Mouse (Mus musculus) heart, postnatal 0 days (tissue): Measurements from ENCODE around the gene Xxylt1. TPM values are rescaled to one million over a fixed set of nuclear protein-coding genes. Genes with fewer than 3 reads are reported as not detected.

Source experiments
- ATAC-seq: fragments of 200-750 bp; cut with Nextera tagmentation; 2 replicates; pipeline ENCODE4 v1.8.0; 2017; ENCODE audit warnings: low read depth, moderate number of reproducible peaks, moderate library complexity; ENCODE audit not compliant: insufficient read depth
- DNase-seq: peaks from one replicate; pipeline ENCODE4 v3.0.0-alpha.2; 2016; ENCODE audit warnings: low spot score
- H3K27ac ChIP-seq: fragments of 300-500 bp; sonication (generic); 2 replicates; pipeline ENCODE4 v1.5.1; 2014; ENCODE audit warnings: low read depth, mild to moderate bottlenecking
- H3K27me3 ChIP-seq: fragments of 300-500 bp; sonication (generic); 2 replicates; pipeline ENCODE4 v1.6.1; 2014; ENCODE audit warnings: low read length, mixed read lengths; ENCODE audit not compliant: control insufficient read depth, insufficient read depth
- H3K36me3 ChIP-seq: fragments of 300-500 bp; sonication (generic); replicated peaks from 2 replicates; pipeline ENCODE4 v1.6.1; 2014; ENCODE audit warnings: low read length, mixed read lengths; ENCODE audit not compliant: control insufficient read depth, insufficient read depth
- H3K4me1 ChIP-seq: fragments of 300-500 bp; sonication (generic); 2 replicates; pipeline ENCODE4 v1.6.1; 2014; ENCODE audit warnings: antibody characterized with exemption; ENCODE audit not compliant: control insufficient read depth, insufficient read depth
- H3K4me2 ChIP-seq: fragments of 300-500 bp; sonication (generic); 2 replicates; pipeline ENCODE4 v1.6.1; 2014; ENCODE audit warnings: low read depth, mild to moderate bottlenecking, low read length, moderate library complexity
- H3K4me3 ChIP-seq: fragments of 300-500 bp; sonication (generic); 2 replicates; pipeline ENCODE4 v1.5.1; 2014; ENCODE audit warnings: low read depth, low read length
- H3K9ac ChIP-seq: fragments of 300-500 bp; sonication (generic); replicated peaks from 2 replicates; pipeline ENCODE4 v1.6.1; 2014; ENCODE audit warnings: low read depth, low read length, mixed read lengths
- H3K9me3 ChIP-seq: fragments of 300-500 bp; sonication (generic); replicated peaks from 2 replicates; pipeline ENCODE4 v1.6.1; 2016; ENCODE audit warnings: low read length; ENCODE audit not compliant: control insufficient read depth
- CTCF ChIP-seq: IDR thresholded peaks from 2 replicates; pipeline ENCODE4 v1.5.1; 2016; ENCODE audit warnings: antibody characterized with exemption, control low read depth, low read depth
- EP300 ChIP-seq: IDR thresholded peaks from 2 replicates; pipeline ENCODE4 v1.6.1; 2016; ENCODE audit warnings: antibody characterized with exemption, low read depth
- WGBS: fragments of 180-500 bp; shearing (Covaris S2); extraction: QIAGEN DNeasy Blood & Tissue Kit; methylation state at CpG from one replicate; pipeline ENCODE4 v1.1.7; 2014; 5-methylcytosine and 5-hydroxymethylcytosine counted together
- polyA plus RNA-seq: library from polyadenylated mRNA; unstranded; fragments of >200 nt; fragmentation: Nextera tagmentation; extraction: Ambion mirVana; gene quantifications from 2 replicates; pipeline ENCODE4 v1.2.1, GENCODE M21; 2015
- total RNA-seq: library from RNA; depleted of rRNA; stranded (reverse); fragments of >200 nt; gene quantifications from 2 replicates; pipeline ENCODE4 v1.2.3, GENCODE M21; 2014; ENCODE audit warnings: low replicate concordance

Xxylt1 gene
- total and polyA plus RNA-seq, 2 experiments from 2014 or later = 5.9 to 16.2 TPM

- H3K4me2 ChIP-seq = no peak overlapping the region
- no peak; the same call in 1 of the 2 replicates for ATAC-seq
Measured at GRCm38 (mm10) chr16:31039803-31040459, 41.3 kb downstream of the Xxylt1 start.

GRCm38 (mm10) chr16:31037431-31037830, 43.8 kb downstream of the Xxylt1 start:
- H3K4me1 ChIP-seq = peaks cover 21% of the 10 kb centered on the region
- H3K9me3 ChIP-seq = 0 out of 2 replicates have a peak, but pooled peaks cover 4% of the 10 kb centered on the region
- TF ChIP-seq EP300 = no peak
- no peak for TF ChIP-seq CTCF
- WGBS = 89% methylated on average over 1 of the region's 1 CpGs
- H3K4me3 ChIP-seq = no peak overlapping the region
- H3K27me3 ChIP-seq = no peaks in the 10 kb centered on the region
- H3K9ac ChIP-seq = no peak overlapping the region
- DNase-seq (no peak), ATAC-seq (no peak)
- H3K36me3 ChIP-seq = no peaks in the 10 kb centered on the region
- H3K4me2 ChIP-seq = no peak overlapping the region
- H3K27ac ChIP-seq = no peak overlapping the region

More at GRCm38 (mm10) chr16:31039803-31040459, 41.3 kb downstream of the Xxylt1 start:
- Histone ChIP-seq H3K4me1 (peaks cover 18% of the 10 kb centered on the region), H3K36me3 (no peaks in the 10 kb centered on the region), H3K9ac (no peak overlapping the region), H3K9me3 (0 out of 2 replicates have a peak, but pooled peaks cover 4% of the 10 kb centered on the region), H3K4me3 (no peak overlapping the region), H3K27ac (peak overlapping the region; percentile 54), H3K27me3 (no peaks in the 10 kb centered on the region)
- TF ChIP-seq EP300 (no peak), CTCF (no peak)
- WGBS = 43% methylated on average over 9 of the region's 9 CpGs
- DNase-seq = peak; percentile 7

GRCm38 (mm10) chr16:31035651-31036245, 45.5 kb downstream of the Xxylt1 start:
- Histone ChIP-seq H3K27me3 (no peaks in the 10 kb centered on the region), H3K4me2 (no peak overlapping the region), H3K4me1 (peaks cover 25% of the 10 kb centered on the region), H3K4me3 (no peak overlapping the region), H3K9me3 (no peaks in the 10 kb centered on the region), H3K36me3 (no peaks in the 10 kb centered on the region), H3K27ac (no peak overlapping the region), H3K9ac (no peak overlapping the region)
- DNase-seq (no peak), ATAC-seq (no peak)
- TF ChIP-seq CTCF = no peak
- TF ChIP-seq EP300 = no peak
- WGBS = 86% methylated on average over 8 of the region's 8 CpGs

DNA sequence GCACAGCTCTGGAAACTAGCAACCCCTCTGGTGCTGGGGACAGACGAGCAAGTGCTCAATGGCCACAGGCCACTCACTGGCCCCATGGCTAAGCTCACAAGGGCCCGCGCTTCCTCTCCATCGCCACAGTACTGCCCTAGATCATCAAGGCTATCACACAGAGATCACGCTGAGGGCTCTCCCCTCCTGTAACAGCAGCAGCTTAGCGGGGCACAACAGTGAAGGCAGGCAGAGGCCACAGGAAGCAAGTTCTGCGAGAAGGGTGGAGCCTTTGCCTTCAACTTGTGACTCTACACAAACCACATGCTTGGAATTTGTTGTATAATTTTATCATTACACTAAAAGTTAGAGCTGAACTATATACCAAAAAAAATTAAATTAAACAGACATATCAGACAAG, 46.0 kb downstream of the Xxylt1 start:
- Histone ChIP-seq H3K9me3 (no peaks in the 10 kb centered on the region), H3K4me2 (no peak overlapping the region), H3K27me3 (no peaks in the 10 kb centered on the region), H3K9ac (no peak overlapping the region), H3K4me1 (peaks cover 27% of the 10 kb centered on the region), H3K4me3 (no peak overlapping the region), H3K27ac (peak overlapping the region; percentile 48; the same call in 1 of the 2 replicates), H3K36me3 (no peaks in the 10 kb centered on the region)
- DNase-seq (no peak), ATAC-seq (no peak)
- WGBS = 56% methylated on average over 7 of the region's 7 CpGs
- TF ChIP-seq CTCF (no peak), EP300 (no peak)

- WGBS = 74% methylated on average over 3 of the region's 3 CpGs
- Histone ChIP-seq H3K9ac (no peak overlapping the region), H3K4me3 (no peak overlapping the region), H3K9me3 (no peaks in the 10 kb centered on the region), H3K4me2 (no peak overlapping the region), H3K36me3 (no peaks in the 10 kb centered on the region), H3K4me1 (peaks cover 26% of the 10 kb centered on the region), H3K27ac (0 out of 2 replicates have a peak overlapping the region, but pooled peaks have one; percentile 9), H3K27me3 (no peaks in the 10 kb centered on the region)
- no peak for ATAC-seq
- DNase-seq = no peak
- no peak for TF ChIP-seq CTCF
- TF ChIP-seq EP300 = no peak
Measured at GRCm38 (mm10) chr16:31034051-31034450, 47.2 kb downstream of the Xxylt1 start.
